Mouse (Mus musculus): ENCODE results near the gene Apln. TPM values are rescaled to one million over a fixed set of nuclear protein-coding genes. Genes with fewer than 3 reads are reported as not detected.

Gene Apln
- polyA plus RNA-seq (2014; fragmentation: Illumina TruSeq; extraction: RNeasy Lipid Tissue Mini Kit (QIAGEN cat#74804); ENCODE audit: low read depth, low replicate concordance): 4.3 TPM

GRCm38 (mm10) chrX:48034144-48035113 lies at the start of gene Apln:
Gene Apln, minus strand, starts transcription at chrX:48034853.

Other genes with a start within 250 kb of the Apln start
- 118 TPM for gene Smarca1, start 141.9 kb downstream of the Apln start, polyA plus RNA-seq (2014; fragmentation: Illumina TruSeq; extraction: RNeasy Lipid Tissue Mini Kit (QIAGEN cat#74804); ENCODE audit: low read depth, low replicate concordance)
- gene Ocrl, start 122.5 kb downstream of the Apln start, polyA plus RNA-seq (2014; fragmentation: Illumina TruSeq; extraction: RNeasy Lipid Tissue Mini Kit (QIAGEN cat#74804); ENCODE audit: low read depth, low replicate concordance): 143 TPM
- 0.41 TPM for gene Xpnpep2, start 73.9 kb upstream of the Apln start, polyA plus RNA-seq (2014; fragmentation: Illumina TruSeq; extraction: RNeasy Lipid Tissue Mini Kit (QIAGEN cat#74804); ENCODE audit: low read depth, low replicate concordance)
- gene Sash3, start 111.6 kb upstream of the Apln start, polyA plus RNA-seq (2014; fragmentation: Illumina TruSeq; extraction: RNeasy Lipid Tissue Mini Kit (QIAGEN cat#74804); ENCODE audit: low read depth, low replicate concordance): 0.47 TPM
- 18.5 TPM for gene Zdhhc9, start 174.0 kb upstream of the Apln start, polyA plus RNA-seq (2014; fragmentation: Illumina TruSeq; extraction: RNeasy Lipid Tissue Mini Kit (QIAGEN cat#74804); ENCODE audit: low read depth, low replicate concordance)
- 17.3 TPM for gene Utp14a, start 222.0 kb upstream of the Apln start, polyA plus RNA-seq (2014; fragmentation: Illumina TruSeq; extraction: RNeasy Lipid Tissue Mini Kit (QIAGEN cat#74804); ENCODE audit: low read depth, low replicate concordance)

Measured in adrenal gland, adult 10 weeks (tissue).